Mouse (Mus musculus): ENCODE results near the gene Xcr1. TPM values are rescaled to one million over a fixed set of nuclear protein-coding genes. Genes with fewer than 3 reads are reported as not detected.

The Xcr1 gene
- polyA plus RNA-seq, 1 experiment from 2014 or later, result 0.05 TPM

GRCm38 (mm10) chr9:123806267-123806666, 55.6 kb downstream of the Xcr1 start, which contains the start of gene Cxcr6:
Cxcr6 (plus strand) TSS chr9:123806475.
- Histone ChIP-seq H3K9me3 (ENCODE audit: control insufficient read depth) (no peaks in the 10 kb centered on the region), H3K36me3 (ENCODE audit: control insufficient read depth, insufficient read depth) (peaks cover 40% of the 10 kb centered on the region), H3K4me1 (replicated peaks; ENCODE audit: control insufficient read depth, insufficient read depth, low read length) (no peaks in the 10 kb centered on the region), H3K4me2 (replicated peaks; ENCODE audit: low read depth) (no peak within 1 kb of the TSS), H3K9ac (ENCODE audit: low read depth, low read length) (no peak within 1 kb of the TSS), H3K27ac (ENCODE audit: low read depth, low read length) (no peak within 1 kb of the TSS), H3K27me3 (replicated peaks; ENCODE audit: control insufficient read depth, insufficient read depth, low read length) (no peaks in the 10 kb centered on the region), H3K4me3 (ENCODE audit: low read depth, low read length) (no peak within 1 kb of the TSS)
- no peak for TF ChIP-seq CTCF (IDR thresholded peaks at IDR 0.05; ENCODE audit: low read depth)
- no peak for ATAC-seq
- WGBS, result 97% methylated on average over 5 of the region's 5 CpGs

GRCm38 (mm10) chr9:123805241-123805640, 56.6 kb downstream of the Xcr1 start:
- no peak for TF ChIP-seq CTCF (IDR thresholded peaks at IDR 0.05; ENCODE audit: low read depth)
- Histone ChIP-seq H3K4me1 (replicated peaks; ENCODE audit: control insufficient read depth, insufficient read depth, low read length) (no peaks in the 10 kb centered on the region), H3K9ac (ENCODE audit: low read depth, low read length) (no peak overlapping the region), H3K27me3 (replicated peaks; ENCODE audit: control insufficient read depth, insufficient read depth, low read length) (no peaks in the 10 kb centered on the region), H3K9me3 (ENCODE audit: control insufficient read depth) (no peaks in the 10 kb centered on the region), H3K36me3 (ENCODE audit: control insufficient read depth, insufficient read depth) (peaks cover 40% of the 10 kb centered on the region), H3K4me3 (ENCODE audit: low read depth, low read length) (no peak overlapping the region), H3K4me2 (replicated peaks; ENCODE audit: low read depth) (no peak overlapping the region), H3K27ac (ENCODE audit: low read depth, low read length) (no peak overlapping the region)
- no peak for ATAC-seq
- WGBS, result 89% methylated on average over 2 of the region's 2 CpGs

- H3K9ac ChIP-seq (ENCODE audit: low read depth, low read length), result no peak overlapping the region
- H3K4me1 ChIP-seq (replicated peaks; ENCODE audit: control insufficient read depth, insufficient read depth, low read length), result no peaks in the 10 kb centered on the region
- H3K36me3 ChIP-seq (ENCODE audit: control insufficient read depth, insufficient read depth), result peaks cover 49% of the 10 kb centered on the region
- no peaks in the 10 kb centered on the region for H3K9me3 ChIP-seq (ENCODE audit: control insufficient read depth)
- 0 out of 2 replicates have a peak, but pooled peaks have one; percentile 12 for TF ChIP-seq CTCF (IDR thresholded peaks at IDR 0.05; ENCODE audit: low read depth)
- H3K27ac ChIP-seq (ENCODE audit: low read depth, low read length), result no peak overlapping the region
- H3K4me3 ChIP-seq (ENCODE audit: low read depth, low read length), result no peak overlapping the region
- no peak overlapping the region for H3K4me2 ChIP-seq (replicated peaks; ENCODE audit: low read depth)
- ATAC-seq, result no peak
- H3K27me3 ChIP-seq (replicated peaks; ENCODE audit: control insufficient read depth, insufficient read depth, low read length), result no peaks in the 10 kb centered on the region
These were observed 58.9 kb downstream of the Xcr1 start for GRCm38 (mm10) chr9:123802896-123803295.

- Histone ChIP-seq H3K36me3 (ENCODE audit: control insufficient read depth, insufficient read depth) (peaks cover 54% of the 10 kb centered on the region), H3K27me3 (replicated peaks; ENCODE audit: control insufficient read depth, insufficient read depth, low read length) (no peaks in the 10 kb centered on the region), H3K4me3 (ENCODE audit: low read depth, low read length) (no peak overlapping the region), H3K27ac (ENCODE audit: low read depth, low read length) (no peak overlapping the region), H3K4me2 (replicated peaks; ENCODE audit: low read depth) (no peak overlapping the region), H3K9ac (ENCODE audit: low read depth, low read length) (no peak overlapping the region), H3K4me1 (replicated peaks; ENCODE audit: control insufficient read depth, insufficient read depth, low read length) (no peaks in the 10 kb centered on the region), H3K9me3 (ENCODE audit: control insufficient read depth) (no peaks in the 10 kb centered on the region)
- TF ChIP-seq CTCF (IDR thresholded peaks at IDR 0.05; ENCODE audit: low read depth), result no peak
- no peak for ATAC-seq
- 94% methylated on average over 2 of the region's 2 CpGs for WGBS
These were observed 59.4 kb downstream of the Xcr1 start for GRCm38 (mm10) chr9:123802421-123802820.

Other genes with a start within 250 kb of the Xcr1 start
- 0.17 and 0.34 TPM in 2 replicates for gene Slc6a20b, start 229.5 kb downstream of the Xcr1 start, polyA plus RNA-seq (2015; fragmentation: Nextera tagmentation; extraction: Ambion mirVana)
- 0.50 and 0.61 TPM in 2 replicates for gene Ccr9, start 183.6 kb downstream of the Xcr1 start, polyA plus RNA-seq (2015; fragmentation: Nextera tagmentation; extraction: Ambion mirVana)
- 20.3 and 23.3 TPM in 2 replicates for gene Slc6a20a, start 183.1 kb downstream of the Xcr1 start, polyA plus RNA-seq (2015; fragmentation: Nextera tagmentation; extraction: Ambion mirVana)
- 25.0 and 26.1 TPM in 2 replicates for gene Lztfl1, start 144.3 kb downstream of the Xcr1 start, polyA plus RNA-seq (2015; fragmentation: Nextera tagmentation; extraction: Ambion mirVana)
- gene Cxcr6, start 55.6 kb downstream of the Xcr1 start, polyA plus RNA-seq (2015; fragmentation: Nextera tagmentation; extraction: Ambion mirVana), result 0.90 and 1.3 TPM in 2 replicates
- 3.8 and 5.5 TPM in 2 replicates for gene Fyco1, start 10.1 kb downstream of the Xcr1 start, polyA plus RNA-seq (2015; fragmentation: Nextera tagmentation; extraction: Ambion mirVana)
- gene Ccr1, start 106.7 kb upstream of the Xcr1 start, polyA plus RNA-seq (2015; fragmentation: Nextera tagmentation; extraction: Ambion mirVana), result 4.4 and 4.9 TPM in 2 replicates
- gene Ccr1l1, start 116.4 kb upstream of the Xcr1 start, polyA plus RNA-seq (2015; fragmentation: Nextera tagmentation; extraction: Ambion mirVana), result not detected in 2 replicates
- 0.05 and 0.10 TPM in 2 replicates for gene Ccr3, start 159.9 kb upstream of the Xcr1 start, polyA plus RNA-seq (2015; fragmentation: Nextera tagmentation; extraction: Ambion mirVana)
- gene Ccr2, start 239.9 kb upstream of the Xcr1 start, polyA plus RNA-seq (2015; fragmentation: Nextera tagmentation; extraction: Ambion mirVana), result 0.85 and 1.2 TPM in 2 replicates